Mouse (Mus musculus) erythroblast, embryonic 14.5 days (primary cell): ENCODE data around the gene Cdkal1.

Source experiments
- GATA1 ChIP-seq: IDR thresholded peaks from 2 replicates; pipeline ENCODE4 v1.6.1; 2012; ENCODE audit warnings: low read length, inconsistent platforms, mixed read lengths
- TAL1 ChIP-seq: IDR thresholded peaks from 3 replicates; pipeline ENCODE4 v1.6.1; 2012; ENCODE audit warnings: low read length, inconsistent platforms, mixed read lengths

- TF ChIP-seq GATA1 (no peak), TAL1 (no peak)
Observed at GRCm38 (mm10) chr13:29218594-29219230, 636.8 kb downstream of the Cdkal1 start.
